Mouse (Mus musculus): ENCODE measurements around the gene Lgals12. TPM values are rescaled to one million over a fixed set of nuclear protein-coding genes. Genes with fewer than 3 reads are reported as not detected.

The Lgals12 gene
- polyA plus RNA-seq, 1 experiment from 2014 or later: 0.13 TPM

DNA sequence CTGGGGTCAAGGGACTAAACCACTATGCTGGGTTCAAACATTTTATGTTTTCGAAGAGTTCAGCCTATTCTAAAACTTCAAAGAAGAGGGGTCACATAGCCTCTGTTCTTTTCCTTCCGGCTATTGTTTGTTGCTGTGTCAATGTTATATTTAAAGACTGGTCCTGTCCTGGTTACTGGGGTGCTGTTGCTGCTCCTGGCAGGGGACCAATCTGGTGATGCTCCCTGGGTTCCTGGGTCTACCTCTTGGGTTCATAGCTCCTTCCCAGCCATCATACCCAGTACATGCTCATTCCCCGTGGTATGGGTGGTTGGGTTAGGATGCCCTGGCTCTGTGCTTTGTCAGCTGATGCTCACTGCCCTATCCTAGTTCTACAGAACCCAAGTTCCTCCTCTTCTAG lies 29.3 kb downstream of the Lgals12 start:
- H3K9me3 ChIP-seq (replicated peaks): no peaks in the 10 kb centered on the region
- H3K27ac ChIP-seq: no peak overlapping the region
- WGBS: 93% methylated on average over 3 of the region's 3 CpGs
- H3K4me2 ChIP-seq: no peak overlapping the region
- H3K4me1 ChIP-seq: no peaks in the 10 kb centered on the region
- no peak overlapping the region for H3K9ac ChIP-seq
- no peaks in the 10 kb centered on the region for H3K27me3 ChIP-seq
- no peaks in the 10 kb centered on the region for H3K36me3 ChIP-seq (ENCODE audit: poor library complexity, severe bottlenecking)
- ATAC-seq: no peak
- no peak overlapping the region for H3K4me3 ChIP-seq

DNA sequence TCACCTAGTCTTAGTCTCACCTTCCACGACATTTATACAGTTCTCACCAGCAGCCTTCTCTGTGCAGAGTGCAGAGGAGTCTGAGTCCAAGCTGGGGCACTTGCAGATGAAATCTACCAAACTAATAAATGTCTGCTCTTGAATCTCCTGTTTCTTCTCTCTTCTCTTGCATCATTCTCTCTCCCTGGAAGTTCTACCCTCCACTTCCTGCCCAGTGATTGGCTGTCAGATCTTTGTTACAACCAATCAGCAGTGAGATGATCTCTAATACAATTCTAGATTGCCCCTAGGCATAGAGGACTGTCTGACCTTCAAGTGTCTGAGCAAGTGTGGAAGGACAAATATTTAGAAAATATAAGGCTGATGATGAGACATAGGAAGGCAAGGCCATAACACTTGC lies 30.8 kb downstream of the Lgals12 start:
- Histone ChIP-seq H3K27ac (no peak overlapping the region), H3K4me1 (no peaks in the 10 kb centered on the region)
- 70% methylated on average over 1 of the region's 1 CpGs for WGBS

DNA sequence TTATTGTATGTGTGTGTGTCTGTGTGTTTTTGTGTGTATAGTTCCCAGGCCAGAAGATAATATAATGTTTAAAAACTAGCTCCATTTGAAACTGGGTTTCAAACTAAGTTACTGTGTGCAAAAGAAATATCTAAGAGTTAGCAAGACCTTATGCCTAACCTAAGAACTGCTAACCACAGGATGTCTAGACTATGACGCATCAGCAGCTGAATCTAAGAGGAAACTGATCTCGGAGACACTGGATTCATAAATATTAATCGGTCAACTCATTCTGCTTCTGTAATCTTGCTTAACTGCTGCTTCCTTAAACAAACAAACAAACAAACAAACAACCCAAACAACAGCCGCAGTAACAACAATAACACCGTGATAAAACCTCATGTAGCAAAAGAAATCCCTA lies 37.3 kb downstream of the Lgals12 start:
- Histone ChIP-seq H3K4me3 (no peak overlapping the region), H3K4me1 (no peaks in the 10 kb centered on the region), H3K36me3 (ENCODE audit: poor library complexity, severe bottlenecking) (no peaks in the 10 kb centered on the region), H3K9ac (no peak overlapping the region), H3K4me2 (no peak overlapping the region), H3K9me3 (replicated peaks) (no peaks in the 10 kb centered on the region), H3K27me3 (no peaks in the 10 kb centered on the region), H3K27ac (no peak overlapping the region)
- WGBS: 93% methylated on average over 5 of the region's 5 CpGs
- no peak for ATAC-seq

More for the DNA sequence above, 30.8 kb downstream of the Lgals12 start:
- no peaks in the 10 kb centered on the region for H3K27me3 ChIP-seq
- no peaks in the 10 kb centered on the region for H3K36me3 ChIP-seq (ENCODE audit: poor library complexity, severe bottlenecking)
- no peak overlapping the region for H3K4me2 ChIP-seq
- H3K4me3 ChIP-seq: no peak overlapping the region
- ATAC-seq: no peak
- no peak overlapping the region for H3K9ac ChIP-seq
- H3K9me3 ChIP-seq (replicated peaks): no peaks in the 10 kb centered on the region

DNA sequence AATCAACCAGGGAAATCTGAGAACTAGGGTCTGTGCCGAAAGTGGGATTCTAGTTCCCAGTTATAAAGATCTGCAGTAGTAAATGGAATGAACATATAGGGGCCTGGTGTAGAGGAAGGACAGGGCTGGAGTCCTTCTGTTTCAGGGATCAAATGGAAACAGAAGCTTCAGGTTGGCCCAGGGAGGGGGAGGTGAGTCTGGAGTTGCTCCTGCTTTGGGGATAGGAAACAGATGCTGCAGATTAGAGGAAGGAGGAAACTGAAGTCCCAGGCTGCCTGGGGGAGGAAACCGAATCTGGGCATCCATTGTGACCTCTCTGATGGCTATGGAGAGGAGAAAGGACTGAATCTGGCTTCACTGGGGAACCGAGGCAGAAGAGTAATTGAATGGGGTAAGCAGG lies 38.6 kb downstream of the Lgals12 start:
- H3K4me1 ChIP-seq: no peaks in the 10 kb centered on the region
- H3K4me3 ChIP-seq: no peak overlapping the region
- no peak overlapping the region for H3K4me2 ChIP-seq
- ATAC-seq: no peak
- H3K36me3 ChIP-seq (ENCODE audit: poor library complexity, severe bottlenecking): no peaks in the 10 kb centered on the region
- no peak overlapping the region for H3K27ac ChIP-seq
- 56% methylated on average over 3 of the region's 3 CpGs for WGBS
- H3K9ac ChIP-seq: no peak overlapping the region
- H3K27me3 ChIP-seq: no peaks in the 10 kb centered on the region
- no peaks in the 10 kb centered on the region for H3K9me3 ChIP-seq (replicated peaks)

GRCm38 (mm10) chr19:7566826-7567225 lies 40.2 kb downstream of the Lgals12 start:
- H3K27ac ChIP-seq: no peak overlapping the region
- no peaks in the 10 kb centered on the region for H3K27me3 ChIP-seq
- H3K4me3 ChIP-seq: no peak overlapping the region
- H3K9me3 ChIP-seq (replicated peaks): no peaks in the 10 kb centered on the region
- no peaks in the 10 kb centered on the region for H3K36me3 ChIP-seq (ENCODE audit: poor library complexity, severe bottlenecking)
- no peak overlapping the region for H3K4me2 ChIP-seq
- H3K9ac ChIP-seq: no peak overlapping the region
- 69% methylated on average over 3 of the region's 3 CpGs for WGBS
- no peak for ATAC-seq
- no peaks in the 10 kb centered on the region for H3K4me1 ChIP-seq

- WGBS: 81% methylated on average over 1 of the region's 1 CpGs
Observed at GRCm38 (mm10) chr19:7564457-7564856, 42.5 kb downstream of the Lgals12 start.

GRCm38 (mm10) chr19:7563676-7564075 lies 43.3 kb downstream of the Lgals12 start:
- Histone ChIP-seq H3K4me3 (no peak overlapping the region), H3K27ac (no peak overlapping the region), H3K4me1 (no peaks in the 10 kb centered on the region), H3K36me3 (ENCODE audit: poor library complexity, severe bottlenecking) (no peaks in the 10 kb centered on the region), H3K9ac (no peak overlapping the region), H3K27me3 (no peaks in the 10 kb centered on the region), H3K4me2 (no peak overlapping the region), H3K9me3 (replicated peaks) (no peaks in the 10 kb centered on the region)
- 87% methylated on average over 2 of the region's 2 CpGs for WGBS
- ATAC-seq: no peak

More at GRCm38 (mm10) chr19:7564457-7564856, 42.5 kb downstream of the Lgals12 start:
- Histone ChIP-seq H3K4me2 (no peak overlapping the region), H3K4me1 (no peaks in the 10 kb centered on the region), H3K9me3 (replicated peaks) (no peaks in the 10 kb centered on the region), H3K27ac (no peak overlapping the region), H3K36me3 (ENCODE audit: poor library complexity, severe bottlenecking) (no peaks in the 10 kb centered on the region), H3K9ac (no peak overlapping the region), H3K4me3 (no peak overlapping the region), H3K27me3 (no peaks in the 10 kb centered on the region)
- ATAC-seq: no peak

GRCm38 (mm10) chr19:7562601-7563129 lies 44.3 kb downstream of the Lgals12 start:
- 83% methylated on average over 10 of the region's 10 CpGs for WGBS
- H3K36me3 ChIP-seq (ENCODE audit: poor library complexity, severe bottlenecking): no peaks in the 10 kb centered on the region
- no peak overlapping the region for H3K4me3 ChIP-seq
- H3K9me3 ChIP-seq (replicated peaks): no peaks in the 10 kb centered on the region
- no peak overlapping the region for H3K4me2 ChIP-seq
- peaks cover 7% of the 10 kb centered on the region for H3K4me1 ChIP-seq
- no peak for ATAC-seq
- no peak overlapping the region for H3K9ac ChIP-seq
- peaks cover 6% of the 10 kb centered on the region for H3K27me3 ChIP-seq
- H3K27ac ChIP-seq: no peak overlapping the region

DNA sequence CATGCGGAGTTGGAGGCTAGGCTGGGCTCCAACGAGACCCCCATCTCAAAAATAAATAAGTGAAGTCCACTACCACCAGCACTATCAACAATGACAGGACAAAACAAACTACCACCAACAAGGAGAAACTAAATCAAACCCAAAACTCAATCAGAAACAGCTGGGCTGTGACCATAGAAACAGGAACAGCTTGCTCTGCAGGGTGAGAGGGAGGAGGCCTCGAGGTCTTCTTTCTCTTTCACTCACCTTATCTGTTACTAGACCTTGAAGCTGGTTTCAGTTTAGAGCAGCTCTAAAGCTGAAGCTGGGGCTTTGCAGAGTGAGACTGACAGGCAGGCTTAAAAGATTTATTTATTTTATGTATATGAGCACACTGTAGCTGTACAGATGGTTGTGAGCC lies 45.5 kb downstream of the Lgals12 start:
- Histone ChIP-seq H3K36me3 (ENCODE audit: poor library complexity, severe bottlenecking) (no peaks in the 10 kb centered on the region), H3K27me3 (peaks cover 12% of the 10 kb centered on the region), H3K9me3 (replicated peaks) (no peaks in the 10 kb centered on the region), H3K9ac (no peak overlapping the region), H3K4me3 (no peak overlapping the region), H3K4me2 (no peak overlapping the region), H3K4me1 (peaks cover 15% of the 10 kb centered on the region), H3K27ac (no peak overlapping the region)
- 83% methylated on average over 3 of the region's 3 CpGs for WGBS
- ATAC-seq: no peak

- no peaks in the 10 kb centered on the region for H3K9me3 ChIP-seq (replicated peaks)
- H3K27ac ChIP-seq: no peak overlapping the region
- peaks cover 15% of the 10 kb centered on the region for H3K4me1 ChIP-seq
- H3K4me3 ChIP-seq: no peak overlapping the region
- H3K4me2 ChIP-seq: no peak overlapping the region
- 83% methylated on average over 4 of the region's 4 CpGs for WGBS
- H3K36me3 ChIP-seq (ENCODE audit: poor library complexity, severe bottlenecking): no peaks in the 10 kb centered on the region
- peaks cover 12% of the 10 kb centered on the region for H3K27me3 ChIP-seq
- ATAC-seq: no peak
- H3K9ac ChIP-seq: no peak overlapping the region
Observed at GRCm38 (mm10) chr19:7559986-7560385, 47.0 kb downstream of the Lgals12 start.

GRCm38 (mm10) chr19:7558675-7559074 lies 48.3 kb downstream of the Lgals12 start:
- Histone ChIP-seq H3K27ac (no peak overlapping the region), H3K9me3 (replicated peaks) (no peaks in the 10 kb centered on the region), H3K27me3 (peaks cover 12% of the 10 kb centered on the region), H3K4me1 (peaks cover 15% of the 10 kb centered on the region), H3K36me3 (ENCODE audit: poor library complexity, severe bottlenecking) (no peaks in the 10 kb centered on the region), H3K9ac (no peak overlapping the region), H3K4me3 (no peak overlapping the region), H3K4me2 (peak overlapping the region; percentile 70; the same call in 1 of the 2 replicates)
- ATAC-seq: no peak
- WGBS: 84% methylated on average over 4 of the region's 4 CpGs

DNA sequence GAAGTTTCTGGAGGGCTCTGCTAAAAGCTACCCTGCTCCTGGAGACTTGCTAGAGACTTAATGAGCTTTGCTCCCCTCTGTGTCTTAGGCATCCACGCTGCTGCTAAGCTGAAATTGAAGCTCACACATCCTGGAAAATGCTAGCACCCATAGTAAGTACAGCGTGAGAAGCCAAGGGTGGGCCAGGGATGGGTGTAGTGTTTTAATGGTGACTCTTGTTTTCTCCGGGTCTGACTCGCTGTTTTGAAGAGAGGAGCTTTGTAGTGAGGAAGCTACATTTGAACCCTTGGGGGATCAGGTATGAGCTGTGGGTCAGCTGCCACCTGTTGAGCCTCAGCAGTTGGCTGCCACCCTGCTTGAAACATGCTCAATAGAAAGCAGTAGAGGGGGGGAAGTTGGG lies 49.1 kb downstream of the Lgals12 start:
- H3K9me3 ChIP-seq (replicated peaks): no peaks in the 10 kb centered on the region
- no peak overlapping the region for H3K27ac ChIP-seq
- H3K27me3 ChIP-seq: peaks cover 12% of the 10 kb centered on the region
- peaks cover 15% of the 10 kb centered on the region for H3K4me1 ChIP-seq
- peak overlapping the region; percentile 42 for H3K4me3 ChIP-seq
- no peak for ATAC-seq
- H3K9ac ChIP-seq: no peak overlapping the region
- H3K4me2 ChIP-seq: peak overlapping the region; percentile 70
- 3% methylated on average over 4 of the region's 4 CpGs for WGBS
- H3K36me3 ChIP-seq (ENCODE audit: poor library complexity, severe bottlenecking): no peaks in the 10 kb centered on the region

DNA sequence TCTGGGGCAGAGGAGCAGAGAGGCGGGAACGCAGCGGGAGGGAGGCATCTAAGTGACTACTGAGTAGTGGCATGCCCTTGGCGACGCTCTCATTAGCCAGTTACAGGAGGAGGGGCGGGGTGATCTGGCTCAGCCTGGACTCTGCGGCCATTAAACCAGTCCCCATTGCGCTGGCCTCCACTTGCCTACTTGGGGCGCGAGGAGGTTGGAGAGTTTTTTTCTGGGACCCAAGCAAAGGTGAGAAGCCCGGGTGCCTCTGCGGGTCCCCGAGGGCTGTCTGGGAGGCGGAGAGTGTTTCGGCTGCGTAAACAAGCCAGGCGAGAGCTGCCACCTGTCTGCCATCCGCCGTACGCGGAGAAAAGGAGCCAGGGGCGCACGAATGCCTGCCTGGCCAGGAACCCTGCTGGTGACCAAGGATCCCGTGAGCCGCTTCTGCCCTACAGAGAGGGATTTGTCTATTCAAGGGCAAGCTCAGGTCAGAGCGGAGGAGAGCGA lies 49.6 kb downstream of the Lgals12 start, which contains the start of gene Pla2g16:
Gene Pla2g16, plus strand, starts transcription at position 132 of the 495 bp plus-strand sequence.
- peaks cover 15% of the 10 kb centered on the region for H3K4me1 ChIP-seq
- peak; percentile 85 for ATAC-seq
- no peaks in the 10 kb centered on the region for H3K9me3 ChIP-seq (replicated peaks)
- peaks cover 12% of the 10 kb centered on the region for H3K27me3 ChIP-seq
- H3K4me3 ChIP-seq: peak within 1 kb of the TSS; percentile 42
- H3K27ac ChIP-seq: no peak within 1 kb of the TSS
- H3K36me3 ChIP-seq (ENCODE audit: poor library complexity, severe bottlenecking): no peaks in the 10 kb centered on the region
- under 1% methylated on average over 27 of the region's 27 CpGs for WGBS
- peak within 1 kb of the TSS; percentile 70 for H3K4me2 ChIP-seq
- H3K9ac ChIP-seq: peak within 1 kb of the TSS; percentile 62
